Mouse (Mus musculus): ENCODE data around the gene Stap2.

DNA sequence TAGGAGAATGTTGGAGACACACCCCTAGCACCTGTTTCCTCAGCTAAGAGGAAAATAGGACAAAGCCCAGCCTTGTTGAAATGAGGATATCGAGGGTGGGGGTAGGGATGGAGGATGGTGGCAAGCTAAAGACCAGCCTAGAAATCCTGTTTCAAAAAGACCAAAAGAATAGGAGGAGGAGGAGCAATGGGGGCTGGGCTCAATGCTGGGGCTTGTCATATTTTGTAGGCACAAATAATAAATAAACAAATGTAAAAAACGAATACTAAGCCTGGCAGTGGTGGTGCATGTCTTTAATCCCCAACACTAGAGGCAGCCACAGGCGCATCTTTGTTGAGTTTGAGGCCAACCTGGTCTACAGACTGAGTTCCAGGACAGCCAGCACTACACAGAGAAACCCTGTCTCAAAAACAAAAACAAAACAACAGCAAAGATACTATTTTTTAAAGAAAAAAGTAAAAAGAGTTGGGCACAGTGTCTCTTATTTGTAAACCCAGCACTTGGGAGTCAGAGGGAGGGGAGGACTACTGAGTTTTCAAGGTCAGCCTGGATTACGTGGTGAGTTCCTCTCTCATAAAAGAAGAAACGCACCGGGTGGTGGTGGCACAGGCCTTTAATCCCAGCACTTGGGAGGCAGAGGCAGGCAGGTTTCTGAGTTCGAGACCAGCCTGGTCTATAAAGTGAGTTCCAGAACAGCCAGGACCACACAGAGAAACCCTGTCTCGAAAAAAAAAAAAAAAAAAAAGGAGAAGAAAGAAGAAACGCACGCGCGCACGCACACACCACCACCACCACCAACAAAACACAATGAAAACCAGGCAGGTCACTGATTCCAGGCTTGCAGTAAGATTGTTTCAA is 47.4 kb downstream of the Stap2 start:
- TF ChIP-seq CTCF (IDR thresholded peaks at IDR 0.05; ENCODE audit: borderline replicate concordance, control insufficient read depth, extremely low read depth, insufficient read depth, low read length, poor library complexity) (no peak), POLR2A (IDR thresholded peaks at IDR 0.05; ENCODE audit: control insufficient read depth, extremely low read depth, insufficient read depth, low read length, poor library complexity) (no peak)
